8 mouse cellular contexts compared by ENCODE assay signal in the genomic region with DNA sequence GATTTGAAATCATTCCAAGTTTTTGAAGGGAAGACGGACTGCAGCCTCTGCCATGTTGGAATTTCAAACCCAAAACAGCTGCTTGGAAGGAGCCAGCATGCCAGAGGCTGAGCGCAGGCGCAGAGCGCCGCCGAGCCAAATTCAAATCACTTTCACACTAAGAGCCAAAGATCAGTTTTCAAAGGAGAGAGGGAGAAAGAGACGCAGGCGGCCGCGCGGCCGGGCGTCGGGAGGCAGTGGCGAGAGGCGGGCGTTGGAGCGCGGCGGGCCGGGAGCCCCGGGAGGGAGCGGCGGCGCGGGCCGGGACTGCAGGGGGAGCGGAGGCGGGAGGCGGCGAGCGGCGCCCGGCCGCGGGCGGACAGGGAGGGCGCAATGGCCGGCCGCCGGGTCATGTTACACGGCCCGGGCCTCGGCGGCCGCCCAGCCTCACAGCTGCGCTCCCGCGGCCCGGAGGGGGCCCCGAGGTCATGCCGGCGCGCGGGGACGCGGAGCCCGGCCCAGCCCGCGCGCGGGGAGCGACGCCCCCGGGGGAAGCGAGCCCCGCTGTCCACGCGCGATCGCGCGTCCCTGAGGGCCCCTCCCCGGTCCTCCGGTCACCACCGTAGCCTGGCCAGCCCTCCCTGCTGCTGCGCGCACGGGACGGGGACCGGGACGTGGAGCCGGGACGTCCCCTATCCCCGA. TPM values are rescaled to one million over a fixed set of nuclear protein-coding genes. Genes with fewer than 3 reads are reported as not detected.
DNase-seq lines count a peak whose midpoint lies in the region; ATAC-seq and TF ChIP-seq lines count a peak whose summit lies in the region.

A gene (minus strand): TSS at position 102 of the 681 bp plus-strand sequence.

- no peaks in the 10 kb centered on the region for H3K27me3 ChIP-seq in C2C12 (ENCODE audit: control insufficient read depth, insufficient read depth, insufficient read length)
- 0 out of 2 replicates have a peak, but pooled peaks cover 7% of the 10 kb centered on the region for H3K27me3 ChIP-seq in forebrain, embryonic 13.5 days
- no peaks in the 10 kb centered on the region for H3K27me3 ChIP-seq in heart, embryonic 15.5 days
- peaks cover 33% of the 10 kb centered on the region for H3K27me3 ChIP-seq in liver, embryonic 12.5 days (replicated peaks)
- H3K27me3 ChIP-seq in neural tube, embryonic 13.5 days = no peaks in the 10 kb centered on the region

- H3K79me2 ChIP-seq in C2C12 (ENCODE audit: control insufficient read depth, insufficient read depth) = no peaks in the 10 kb centered on the region

- peak; percentile 70 for ATAC-seq in cerebellum, adult (ENCODE audit: insufficient number of reproducible peaks, low FRiP score, low TSS enrichment)
- peak; percentile 78 for ATAC-seq in forebrain, embryonic 13.5 days
- ATAC-seq in heart, embryonic 15.5 days (replicated peaks; ENCODE audit: insufficient number of reproducible peaks, insufficient read depth, low FRiP score, low read depth) = peak; percentile 88
- peak; percentile 64 for ATAC-seq in liver, embryonic 12.5 days
- peak; percentile 79 for ATAC-seq in neural tube, embryonic 13.5 days (ENCODE audit: low read depth)

- H3ac ChIP-seq in C2C12 (ENCODE audit: control insufficient read depth, insufficient read length, low read depth) = peak within 1 kb of the TSS; percentile 52

- H3K9ac ChIP-seq in forebrain, embryonic 13.5 days = peak within 1 kb of the TSS; percentile 90
- H3K9ac ChIP-seq in heart, embryonic 15.5 days = peak within 1 kb of the TSS; percentile 80
- H3K9ac ChIP-seq in liver, embryonic 12.5 days = peak within 1 kb of the TSS; percentile 65
- peak within 1 kb of the TSS; percentile 98 for H3K9ac ChIP-seq in neural tube, embryonic 13.5 days

- no peak within 1 kb of the TSS for H3K4me3 ChIP-seq in C2C12 (ENCODE audit: insufficient read depth, poor library complexity, severe bottlenecking)
- peak within 1 kb of the TSS; percentile 77 for H3K4me3 ChIP-seq in forebrain, embryonic 13.5 days
- peak within 1 kb of the TSS; percentile 62 for H3K4me3 ChIP-seq in heart, embryonic 15.5 days
- H3K4me3 ChIP-seq in liver, embryonic 12.5 days = peak within 1 kb of the TSS; percentile 59
- H3K4me3 ChIP-seq in neural tube, embryonic 13.5 days = peak within 1 kb of the TSS; percentile 74

- peak; percentile 93 for DNase-seq in kidney, postnatal 14 days
- peak; percentile 65 for DNase-seq in urinary bladder, adult 2 months (ENCODE audit: low spot score)

- no peaks in the 10 kb centered on the region for H3K36me3 ChIP-seq in C2C12 (ENCODE audit: control insufficient read depth, insufficient read depth)
- H3K36me3 ChIP-seq in forebrain, embryonic 13.5 days (ENCODE audit: poor library complexity, severe bottlenecking) = no peaks in the 10 kb centered on the region
- no peaks in the 10 kb centered on the region for H3K36me3 ChIP-seq in heart, embryonic 15.5 days
- H3K36me3 ChIP-seq in liver, embryonic 12.5 days = no peaks in the 10 kb centered on the region
- no peaks in the 10 kb centered on the region for H3K36me3 ChIP-seq in neural tube, embryonic 13.5 days

- H3K9me3 ChIP-seq in forebrain, embryonic 13.5 days (replicated peaks) = no peaks in the 10 kb centered on the region
- H3K9me3 ChIP-seq in heart, embryonic 15.5 days (replicated peaks) = no peaks in the 10 kb centered on the region
- H3K9me3 ChIP-seq in liver, embryonic 12.5 days (replicated peaks) = no peaks in the 10 kb centered on the region
- H3K9me3 ChIP-seq in neural tube, embryonic 13.5 days = no peaks in the 10 kb centered on the region

- WGBS in forebrain, embryonic 13.5 days = 0% methylated on average over 47 of the region's 85 CpGs
- under 1% methylated on average over 74 of the region's 85 CpGs for WGBS in heart, embryonic 15.5 days
- under 1% methylated on average over 52 of the region's 85 CpGs for WGBS in liver, embryonic 12.5 days (ENCODE audit: insufficient replicate concordance)
- WGBS in neural tube, embryonic 13.5 days = under 1% methylated on average over 68 of the region's 85 CpGs

- peak within 1 kb of the TSS; percentile 92 for H3K4me2 ChIP-seq in forebrain, embryonic 13.5 days
- H3K4me2 ChIP-seq in heart, embryonic 15.5 days = peak within 1 kb of the TSS; percentile 84
- peak within 1 kb of the TSS; percentile 67 for H3K4me2 ChIP-seq in liver, embryonic 12.5 days
- H3K4me2 ChIP-seq in neural tube, embryonic 13.5 days = peak within 1 kb of the TSS; percentile 87

- no peak for TF ChIP-seq CTCF in C2C12 (IDR thresholded peaks at IDR 0.05; ENCODE audit: control insufficient read depth, insufficient read depth, insufficient read length)

- H3K79me3 ChIP-seq in C2C12 (ENCODE audit: low read depth) = no peaks in the 10 kb centered on the region

- peaks cover 36% of the 10 kb centered on the region for H3K4me1 ChIP-seq in forebrain, embryonic 13.5 days
- H3K4me1 ChIP-seq in heart, embryonic 15.5 days (replicated peaks) = no peaks in the 10 kb centered on the region
- H3K4me1 ChIP-seq in liver, embryonic 12.5 days = no peaks in the 10 kb centered on the region
- peaks cover 35% of the 10 kb centered on the region for H3K4me1 ChIP-seq in neural tube, embryonic 13.5 days (replicated peaks)

- H3K27ac ChIP-seq in forebrain, embryonic 13.5 days = peak within 1 kb of the TSS; percentile 96
- H3K27ac ChIP-seq in heart, embryonic 15.5 days = peak within 1 kb of the TSS; percentile 94
- H3K27ac ChIP-seq in liver, embryonic 12.5 days = peak within 1 kb of the TSS; percentile 78
- peak within 1 kb of the TSS; percentile 99 for H3K27ac ChIP-seq in neural tube, embryonic 13.5 days (replicated peaks)

TF ChIP-seq in C2C12, 6 proteins besides CTCF, POLR2A, EP300 and RAD21:
- no peak for TF ChIP-seq CEBPB (IDR thresholded peaks at IDR 0.05; ENCODE audit: low read depth)
- no peak for TF ChIP-seq MYOG (IDR thresholded peaks at IDR 0.05; ENCODE audit: control insufficient read depth, extremely low read depth, insufficient read length)
- no peak for TF ChIP-seq USF1 (IDR thresholded peaks at IDR 0.05; ENCODE audit: low read depth)
- no peak for TF ChIP-seq MYOD1 (IDR thresholded peaks at IDR 0.05; ENCODE audit: control insufficient read depth, insufficient read length, low read depth)
- TF ChIP-seq MAX (IDR thresholded peaks at IDR 0.05) = no peak
- TF ChIP-seq FOSL1 (IDR thresholded peaks at IDR 0.05; ENCODE audit: insufficient read depth, low read length, poor library complexity, severe bottlenecking) = no peak

RNA-seq across cellular contexts. Expression of the gene that starts here (rescaled TPM):
- 0.08 TPM for polyA plus RNA-seq in C2C12 (2012; fragmentation: generic; extraction: Trizol)
- polyA plus RNA-seq in forebrain, embryonic 13.5 days (2015; fragmentation: Nextera tagmentation; extraction: Ambion mirVana) = 11.3 and 12.0 TPM in 2 replicates
- 7.2 and 8.1 TPM in 2 replicates for polyA plus RNA-seq in heart, embryonic 15.5 days (2015; fragmentation: Nextera tagmentation; extraction: Ambion mirVana)
- 3.2 and 3.9 TPM in 2 replicates for polyA plus RNA-seq in liver, embryonic 12.5 days (2016; fragmentation: Nextera tagmentation; extraction: Ambion mirVana)
- 16.5 and 19.9 TPM in 2 replicates for polyA plus RNA-seq in neural tube, embryonic 13.5 days (2015; fragmentation: Nextera tagmentation; extraction: Ambion mirVana)
- 2.7 and 4.3 TPM in 2 replicates for polyA plus RNA-seq in urinary bladder, adult 2 months (2012; rRNA removed)
